Mouse (Mus musculus): ENCODE measurements at regions not wholly inside any gene's neighbourhood (a gene's known extent, or its start where the extent isn't known, plus 50 kb on each side); places are given as distances from the start of the nearest gene placed in this dataset.
"Not testable (repeated sequence)": the region's sequence is repeated elsewhere in the genome, so short reads cannot be mapped to it uniquely, and the experiment has no call there.

- no peak for DNase-seq (ENCODE audit: low spot score in 2 of 2)
These were observed 51.8 kb downstream of the Gm5426 start for GRCm38 (mm10) chr10:96188168-96188567.

- DNase-seq (ENCODE audit: low spot score in 2 of 2), result no peak
These were observed 54.0 kb downstream of the Gm5426 start for GRCm38 (mm10) chr10:96190168-96190987.

- DNase-seq (ENCODE audit: low spot score in 2 of 2), result no peak
These were observed 64.7 kb downstream of the Gm5426 start for GRCm38 (mm10) chr10:96200932-96201641.

- DNase-seq (ENCODE audit: low spot score in 2 of 2), result no peak
These were observed 65.5 kb downstream of the Gm5426 start for GRCm38 (mm10) chr10:96201891-96202290.

GRCm38 (mm10) chr10:96202871-96203270 lies 66.5 kb downstream of the Gm5426 start:
- DNase-seq (ENCODE audit: low spot score in 2 of 2), result no peak

GRCm38 (mm10) chr10:96204198-96204597 lies 67.8 kb downstream of the Gm5426 start:
- no peak for DNase-seq (ENCODE audit: low spot score in 2 of 2)

- no peak for DNase-seq (ENCODE audit: low spot score in 2 of 2)
These were observed 72.8 kb downstream of the Gm5426 start for GRCm38 (mm10) chr10:96209171-96209570.

- no peak for DNase-seq (ENCODE audit: low spot score in 2 of 2)
These were observed 74.8 kb downstream of the Gm5426 start for GRCm38 (mm10) chr10:96211189-96211588.

- DNase-seq (ENCODE audit: low spot score in 2 of 2), result peak; percentile 73 to 88
These were observed 77.5 kb downstream of the Gm5426 start for GRCm38 (mm10) chr10:96213876-96214275.

GRCm38 (mm10) chr10:96214285-96214684 lies 77.9 kb downstream of the Gm5426 start:
- DNase-seq (ENCODE audit: low spot score in 2 of 2), result no peak

- DNase-seq (ENCODE audit: low spot score in 2 of 2), result no peak
These were observed 78.5 kb downstream of the Gm5426 start for GRCm38 (mm10) chr10:96214946-96215345.

GRCm38 (mm10) chr10:96220731-96221130 lies 84.3 kb downstream of the Gm5426 start:
- no peak for DNase-seq (ENCODE audit: low spot score in 2 of 2)

- no peak for DNase-seq (ENCODE audit: low spot score in 2 of 2)
These were observed 94.0 kb downstream of the Gm5426 start for GRCm38 (mm10) chr10:96230391-96230790.

- DNase-seq (ENCODE audit: low spot score in 2 of 2), result no peak
These were observed 94.9 kb downstream of the Gm5426 start for GRCm38 (mm10) chr10:96231309-96231708.

- no peak for DNase-seq (ENCODE audit: low spot score in 2 of 2)
These were observed 96.5 kb downstream of the Gm5426 start for GRCm38 (mm10) chr10:96232889-96233288.

- DNase-seq (ENCODE audit: low spot score in 2 of 2), result no peak
These were observed 98.4 kb downstream of the Gm5426 start for GRCm38 (mm10) chr10:96234564-96235412.

- not testable (repeated sequence) for DNase-seq (ENCODE audit: low spot score in 2 of 2)
These were observed 99.6 kb downstream of the Gm5426 start for GRCm38 (mm10) chr10:96236031-96236430.

GRCm38 (mm10) chr10:96236777-96237373 lies 100.5 kb downstream of the Gm5426 start:
- DNase-seq (ENCODE audit: low spot score in 2 of 2), result no peak

- no peak for DNase-seq (ENCODE audit: low spot score in 2 of 2)
These were observed 101.2 kb downstream of the Gm5426 start for GRCm38 (mm10) chr10:96237572-96238130.

- DNase-seq (ENCODE audit: low spot score in 2 of 2), result no peak
These were observed 101.8 kb downstream of the Gm5426 start for GRCm38 (mm10) chr10:96238251-96238650.

- DNase-seq (ENCODE audit: low spot score in 2 of 2), result no peak
These were observed 102.4 kb downstream of the Gm5426 start for GRCm38 (mm10) chr10:96238850-96239249.
